Mouse (Mus musculus) heart, postnatal 0 days (tissue): ENCODE data around the gene H2afz. TPM values are rescaled to one million over a fixed set of nuclear protein-coding genes. Genes with fewer than 3 reads are reported as not detected.

Source experiments
- ATAC-seq: fragments of 200-750 bp; cut with Nextera tagmentation; 2 replicates; pipeline ENCODE4 v1.8.0; 2017; ENCODE audit warnings: low read depth, moderate number of reproducible peaks, moderate library complexity; ENCODE audit not compliant: insufficient read depth
- DNase-seq: peaks from one replicate; pipeline ENCODE4 v3.0.0-alpha.2; 2016; ENCODE audit warnings: low spot score
- H3K27ac ChIP-seq: fragments of 300-500 bp; sonication (generic); 2 replicates; pipeline ENCODE4 v1.5.1; 2014; ENCODE audit warnings: low read depth, mild to moderate bottlenecking
- H3K27me3 ChIP-seq: fragments of 300-500 bp; sonication (generic); 2 replicates; pipeline ENCODE4 v1.6.1; 2014; ENCODE audit warnings: low read length, mixed read lengths; ENCODE audit not compliant: control insufficient read depth, insufficient read depth
- H3K36me3 ChIP-seq: fragments of 300-500 bp; sonication (generic); replicated peaks from 2 replicates; pipeline ENCODE4 v1.6.1; 2014; ENCODE audit warnings: low read length, mixed read lengths; ENCODE audit not compliant: control insufficient read depth, insufficient read depth
- H3K4me1 ChIP-seq: fragments of 300-500 bp; sonication (generic); 2 replicates; pipeline ENCODE4 v1.6.1; 2014; ENCODE audit warnings: antibody characterized with exemption; ENCODE audit not compliant: control insufficient read depth, insufficient read depth
- H3K4me2 ChIP-seq: fragments of 300-500 bp; sonication (generic); 2 replicates; pipeline ENCODE4 v1.6.1; 2014; ENCODE audit warnings: low read depth, mild to moderate bottlenecking, low read length, moderate library complexity
- H3K4me3 ChIP-seq: fragments of 300-500 bp; sonication (generic); 2 replicates; pipeline ENCODE4 v1.5.1; 2014; ENCODE audit warnings: low read depth, low read length
- H3K9ac ChIP-seq: fragments of 300-500 bp; sonication (generic); replicated peaks from 2 replicates; pipeline ENCODE4 v1.6.1; 2014; ENCODE audit warnings: low read depth, low read length, mixed read lengths
- H3K9me3 ChIP-seq: fragments of 300-500 bp; sonication (generic); replicated peaks from 2 replicates; pipeline ENCODE4 v1.6.1; 2016; ENCODE audit warnings: low read length; ENCODE audit not compliant: control insufficient read depth
- CTCF ChIP-seq: IDR thresholded peaks from 2 replicates; pipeline ENCODE4 v1.5.1; 2016; ENCODE audit warnings: antibody characterized with exemption, control low read depth, low read depth
- EP300 ChIP-seq: IDR thresholded peaks from 2 replicates; pipeline ENCODE4 v1.6.1; 2016; ENCODE audit warnings: antibody characterized with exemption, low read depth
- WGBS: fragments of 180-500 bp; shearing (Covaris S2); extraction: QIAGEN DNeasy Blood & Tissue Kit; methylation state at CpG from one replicate; pipeline ENCODE4 v1.1.7; 2014; 5-methylcytosine and 5-hydroxymethylcytosine counted together
- polyA plus RNA-seq: library from polyadenylated mRNA; unstranded; fragments of >200 nt; fragmentation: Nextera tagmentation; extraction: Ambion mirVana; gene quantifications from 2 replicates; pipeline ENCODE4 v1.2.1, GENCODE M21; 2015
- total RNA-seq: library from RNA; depleted of rRNA; stranded (reverse); fragments of >200 nt; gene quantifications from 2 replicates; pipeline ENCODE4 v1.2.3, GENCODE M21; 2014; ENCODE audit warnings: low replicate concordance

The H2afz gene
- total and polyA plus RNA-seq, 2 experiments from 2014 or later = 517 to 541 TPM

DNA sequence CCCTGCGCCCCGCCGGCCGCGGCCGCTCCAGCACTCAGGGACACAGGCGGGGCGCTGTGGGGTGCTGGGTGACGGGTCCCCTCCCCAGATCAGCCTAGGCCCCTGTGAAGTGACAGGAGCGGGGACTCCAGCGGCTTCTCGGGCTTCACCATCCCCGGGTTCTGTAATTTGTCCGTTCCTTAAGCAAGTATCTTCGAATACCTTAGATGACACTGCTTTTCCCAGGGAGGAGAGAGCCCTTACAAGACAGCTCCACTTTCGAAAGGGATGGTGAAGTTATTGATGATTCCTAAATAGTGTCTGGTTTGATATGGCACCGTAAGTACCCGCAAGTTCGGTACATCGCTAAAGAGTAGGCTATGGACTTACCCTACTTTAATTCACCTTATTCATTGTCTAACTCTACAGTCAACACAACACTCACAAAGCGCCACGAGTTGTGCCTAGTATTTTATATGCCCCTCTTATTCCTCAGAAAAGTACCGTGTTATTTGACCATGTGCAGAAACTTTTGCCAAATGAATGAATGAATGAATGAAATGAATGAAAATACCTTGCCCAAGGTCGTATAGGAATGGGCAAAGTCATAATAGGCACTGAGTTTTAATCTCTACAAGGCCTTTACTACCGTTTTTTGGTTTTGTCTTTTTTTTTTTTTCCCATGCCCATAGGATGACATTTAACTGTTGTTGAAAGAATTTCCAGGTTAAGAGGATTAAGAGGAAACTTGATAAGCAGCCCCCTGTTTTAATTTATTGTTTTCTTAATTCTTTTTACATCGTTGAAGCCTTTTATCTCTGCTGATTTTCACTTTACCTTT, 4.0 kb downstream of the H2afz start:
- DNase-seq (peak; percentile 9), ATAC-seq (no peak)
- Histone ChIP-seq H3K27me3 (no peaks in the 10 kb centered on the region), H3K4me3 (peak overlapping the region; percentile 94), H3K27ac (peak overlapping the region; percentile 98), H3K9ac (peak overlapping the region; percentile 98), H3K9me3 (no peaks in the 10 kb centered on the region), H3K36me3 (no peaks in the 10 kb centered on the region), H3K4me1 (peaks cover 8% of the 10 kb centered on the region; the same call in 1 of the 2 replicates), H3K4me2 (peak overlapping the region; percentile 88)
- no peak for TF ChIP-seq EP300
- no peak for TF ChIP-seq CTCF
- WGBS = 1% methylated on average over 23 of the region's 26 CpGs

DNA sequence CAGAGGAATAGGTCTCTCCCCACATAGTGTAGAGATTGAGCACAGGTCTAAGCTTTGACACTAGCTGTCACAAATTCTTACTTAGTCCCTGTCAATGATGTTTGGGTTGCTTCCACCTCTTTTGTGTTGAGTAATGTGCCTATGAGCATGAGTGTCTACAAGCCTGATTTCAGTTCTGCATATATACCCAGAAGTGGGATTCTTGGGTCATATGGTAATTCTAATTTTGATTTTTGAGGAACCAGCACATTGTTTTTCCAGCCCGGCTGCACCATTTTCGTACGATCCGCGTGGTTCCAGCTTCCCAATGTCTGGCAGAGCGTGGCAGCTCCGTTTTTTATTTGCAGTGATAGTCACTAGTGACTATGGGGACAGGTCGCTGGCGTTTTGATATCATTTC, 5.1 kb downstream of the H2afz start:
- Histone ChIP-seq H3K27me3 (no peaks in the 10 kb centered on the region), H3K27ac (no peak overlapping the region), H3K4me1 (peaks cover 8% of the 10 kb centered on the region; the same call in 1 of the 2 replicates), H3K9ac (no peak overlapping the region), H3K9me3 (no peaks in the 10 kb centered on the region), H3K36me3 (no peaks in the 10 kb centered on the region), H3K4me3 (no peak overlapping the region), H3K4me2 (no peak overlapping the region)
- ATAC-seq (no peak), DNase-seq (no peak)
- TF ChIP-seq CTCF (no peak), EP300 (no peak)
- 94% methylated on average over 9 of the region's 9 CpGs for WGBS

DNA sequence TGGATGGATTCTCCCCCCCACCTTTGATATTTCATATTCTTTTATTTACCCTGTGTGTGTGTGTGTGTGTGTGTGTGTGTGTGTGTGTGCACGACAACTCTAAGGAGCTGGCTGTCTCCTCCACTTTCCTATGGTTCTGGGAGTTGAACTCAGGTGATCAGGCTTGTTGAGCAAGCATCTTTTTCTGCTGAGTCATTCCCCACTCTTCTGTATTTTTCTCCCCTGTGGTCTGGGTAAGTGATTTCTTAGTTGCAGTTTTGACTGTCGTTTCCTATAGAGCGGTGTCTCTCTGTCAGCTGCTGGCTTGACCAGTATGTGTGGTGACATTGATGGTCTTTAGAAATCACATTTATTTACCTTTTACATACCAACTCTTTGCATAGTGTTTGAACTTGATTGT, 15.0 kb downstream of the H2afz start:
- H3K27me3 ChIP-seq = no peaks in the 10 kb centered on the region
- no peak overlapping the region for H3K9ac ChIP-seq
- no peaks in the 10 kb centered on the region for H3K4me1 ChIP-seq
- no peak overlapping the region for H3K4me3 ChIP-seq
- no peak for ATAC-seq
- no peak for DNase-seq
- no peaks in the 10 kb centered on the region for H3K9me3 ChIP-seq
- no peak overlapping the region for H3K4me2 ChIP-seq
- no peak overlapping the region for H3K27ac ChIP-seq
- no peak for TF ChIP-seq EP300
- TF ChIP-seq CTCF = no peak
- no peaks in the 10 kb centered on the region for H3K36me3 ChIP-seq
- 81% methylated on average over 3 of the region's 3 CpGs for WGBS

DNA sequence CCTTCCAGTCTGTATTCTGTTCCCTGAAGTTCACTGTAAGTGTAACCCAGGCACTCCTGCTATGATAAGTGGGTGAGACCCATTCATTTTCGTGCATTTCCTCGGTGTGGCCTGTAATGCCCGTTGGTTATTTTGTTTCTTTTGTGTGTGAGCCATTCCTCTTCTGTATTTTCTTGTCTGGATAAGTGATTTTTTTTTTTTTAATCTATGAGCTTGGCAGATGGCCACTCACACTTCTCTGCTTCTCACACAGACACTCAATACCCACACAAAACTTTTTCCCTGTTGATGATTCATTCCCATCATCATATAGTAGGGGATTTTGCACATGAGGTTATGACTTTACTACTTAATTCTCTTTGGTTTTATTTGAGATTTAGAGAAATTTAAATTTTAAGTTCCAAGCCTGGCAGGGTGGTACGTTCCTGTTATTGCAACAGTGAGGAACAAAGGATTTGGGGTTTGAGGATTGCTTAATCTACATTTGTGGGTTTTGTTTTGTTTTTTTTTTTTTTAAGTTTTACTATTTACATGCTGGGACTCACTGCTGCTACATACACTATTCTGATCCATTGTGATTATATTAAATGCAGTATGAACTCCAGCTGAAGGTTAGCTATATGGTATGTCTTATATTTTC, 15.9 kb downstream of the H2afz start:
- Histone ChIP-seq H3K4me3 (no peak overlapping the region), H3K4me2 (no peak overlapping the region), H3K4me1 (no peaks in the 10 kb centered on the region), H3K9me3 (no peaks in the 10 kb centered on the region), H3K9ac (no peak overlapping the region), H3K36me3 (no peaks in the 10 kb centered on the region), H3K27me3 (no peaks in the 10 kb centered on the region), H3K27ac (no peak overlapping the region)
- DNase-seq (no peak), ATAC-seq (no peak)
- WGBS = 63% methylated on average over 4 of the region's 4 CpGs
- TF ChIP-seq CTCF (no peak), EP300 (no peak)

DNA sequence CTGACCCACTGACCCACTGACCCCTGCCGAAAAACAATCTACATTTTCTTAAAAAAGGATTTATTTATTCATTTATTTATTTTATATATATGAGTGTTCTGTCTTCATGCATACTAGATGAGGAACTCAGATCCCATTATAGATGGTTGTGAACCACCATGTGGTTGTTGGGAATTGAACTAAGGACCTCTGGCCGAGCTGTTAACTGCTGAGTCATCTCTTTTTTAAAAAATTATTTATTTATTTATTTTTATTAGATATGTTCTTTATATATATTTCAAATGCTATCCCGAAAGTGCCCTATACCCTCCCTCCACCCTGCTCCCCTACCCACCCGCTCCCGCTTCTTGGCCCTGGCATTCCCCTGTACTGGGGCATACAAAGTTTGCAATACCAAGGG, 16.8 kb downstream of the H2afz start:
- TF ChIP-seq CTCF (no peak), EP300 (no peak)
- Histone ChIP-seq H3K27me3 (no peaks in the 10 kb centered on the region), H3K9me3 (no peaks in the 10 kb centered on the region), H3K4me3 (no peak overlapping the region), H3K4me1 (no peaks in the 10 kb centered on the region), H3K27ac (no peak overlapping the region), H3K4me2 (no peak overlapping the region), H3K9ac (no peak overlapping the region), H3K36me3 (peaks cover 5% of the 10 kb centered on the region; the same call in 1 of the 2 replicates)
- DNase-seq (no peak), ATAC-seq (no peak)
- WGBS = 92% methylated on average over 5 of the region's 5 CpGs
